Mouse (Mus musculus) megakaryocyte, embryonic 14.5 days (primary cell): ENCODE data around the gene Onecut1. TPM values are rescaled to one million over a fixed set of nuclear protein-coding genes. Genes with fewer than 3 reads are reported as not detected.

Experiments
- H3K27me3 ChIP-seq: replicated peaks from 2 replicates; pipeline ENCODE3; 2012; ENCODE audit warnings: inconsistent platforms
- H3K36me3 ChIP-seq: replicated peaks from 2 replicates; pipeline ENCODE3; 2012; ENCODE audit warnings: low read length, inconsistent platforms, mixed read lengths
- H3K4me1 ChIP-seq: 2 replicates; pipeline ENCODE4 v1.6.1; 2012; ENCODE audit warnings: inconsistent platforms
- H3K4me3 ChIP-seq: replicated peaks from 2 replicates; pipeline ENCODE3; 2012; ENCODE audit warnings: moderate library complexity, mild to moderate bottlenecking, inconsistent platforms
- H3K9me3 ChIP-seq: 2 replicates; pipeline ENCODE4 v1.6.1; 2012; ENCODE audit warnings: inconsistent platforms
- FLI1 ChIP-seq: IDR thresholded peaks from 2 replicates; pipeline ENCODE4 v1.6.1; 2012; ENCODE audit warnings: low read length, inconsistent platforms, mixed read lengths
- GATA1 ChIP-seq: IDR thresholded peaks from 3 replicates; pipeline ENCODE4 v1.6.1; 2012; ENCODE audit warnings: mixed read lengths, low read length, inconsistent platforms, borderline replicate concordance
- polyA plus RNA-seq: library from polyadenylated mRNA; stranded (reverse); fragments of >175 nt; gene quantifications from 2 replicates; pipeline ENCODE4 v1.2.3, GENCODE M21; 2012; ENCODE audit warnings: low replicate concordance; ENCODE audit not compliant: insufficient read depth

The Onecut1 gene
- polyA plus RNA-seq, 1 experiment, result not detected

GRCm38 (mm10) chr9:74849979-74850780, 11.5 kb upstream of the Onecut1 start:
- Histone ChIP-seq H3K4me1 (peaks cover 14% of the 10 kb centered on the region), H3K4me3 (no peak overlapping the region), H3K9me3 (peaks cover 12% of the 10 kb centered on the region; the same call in 1 of the 2 replicates), H3K27me3 (peaks cover 94% of the 10 kb centered on the region), H3K36me3 (no peaks in the 10 kb centered on the region)
- TF ChIP-seq FLI1 (no peak), GATA1 (no peak)

GRCm38 (mm10) chr9:74850781-74851145, 11.0 kb upstream of the Onecut1 start:
- Histone ChIP-seq H3K4me3 (no peak overlapping the region), H3K9me3 (peaks cover 12% of the 10 kb centered on the region; the same call in 1 of the 2 replicates), H3K4me1 (peaks cover 14% of the 10 kb centered on the region), H3K36me3 (no peaks in the 10 kb centered on the region), H3K27me3 (peaks cover 96% of the 10 kb centered on the region)
- TF ChIP-seq GATA1 (no peak), FLI1 (no peak)

GRCm38 (mm10) chr9:74851601-74852000, 10.1 kb upstream of the Onecut1 start:
- Histone ChIP-seq H3K27me3 (peaks cover 96% of the 10 kb centered on the region), H3K4me3 (no peak overlapping the region), H3K4me1 (peaks cover 14% of the 10 kb centered on the region), H3K9me3 (peaks cover 12% of the 10 kb centered on the region; the same call in 1 of the 2 replicates), H3K36me3 (no peaks in the 10 kb centered on the region)
- TF ChIP-seq FLI1, result no peak
- no peak for TF ChIP-seq GATA1

- H3K27me3 ChIP-seq, result peaks cover 96% of the 10 kb centered on the region
- H3K4me1 ChIP-seq, result peaks cover 14% of the 10 kb centered on the region
- H3K9me3 ChIP-seq, result peaks cover 5% of the 10 kb centered on the region; the same call in 1 of the 2 replicates
- TF ChIP-seq GATA1, result no peak
- no peak for TF ChIP-seq FLI1
- H3K36me3 ChIP-seq, result no peaks in the 10 kb centered on the region
- no peak overlapping the region for H3K4me3 ChIP-seq
Measured at GRCm38 (mm10) chr9:74852361-74852760, 9.4 kb upstream of the Onecut1 start.

GRCm38 (mm10) chr9:74853191-74854072, 8.3 kb upstream of the Onecut1 start:
- Histone ChIP-seq H3K36me3 (no peaks in the 10 kb centered on the region), H3K4me3 (no peak overlapping the region), H3K27me3 (peaks cover 97% of the 10 kb centered on the region), H3K9me3 (peaks cover 5% of the 10 kb centered on the region; the same call in 1 of the 2 replicates), H3K4me1 (peaks cover 10% of the 10 kb centered on the region)
- TF ChIP-seq GATA1, result no peak
- TF ChIP-seq FLI1, result no peak

- Histone ChIP-seq H3K4me3 (no peak overlapping the region), H3K4me1 (peaks cover 3% of the 10 kb centered on the region), H3K9me3 (peaks cover 5% of the 10 kb centered on the region; the same call in 1 of the 2 replicates), H3K27me3 (peaks cover 97% of the 10 kb centered on the region), H3K36me3 (no peaks in the 10 kb centered on the region)
- TF ChIP-seq GATA1 (no peak), FLI1 (no peak)
Measured at GRCm38 (mm10) chr9:74854073-74854591, 7.6 kb upstream of the Onecut1 start.

GRCm38 (mm10) chr9:74855446-74855845, 6.3 kb upstream of the Onecut1 start:
- H3K4me1 ChIP-seq, result no peaks in the 10 kb centered on the region; the same call in 1 of the 2 replicates
- TF ChIP-seq FLI1 (no peak), GATA1 (no peak)
- peaks cover 5% of the 10 kb centered on the region; the same call in 1 of the 2 replicates for H3K9me3 ChIP-seq
- H3K27me3 ChIP-seq, result peaks cover 97% of the 10 kb centered on the region
- no peaks in the 10 kb centered on the region for H3K36me3 ChIP-seq
- H3K4me3 ChIP-seq, result no peak overlapping the region

- no peak for TF ChIP-seq GATA1
- no peak for TF ChIP-seq FLI1
- Histone ChIP-seq H3K4me3 (no peak overlapping the region), H3K4me1 (peaks cover 11% of the 10 kb centered on the region), H3K36me3 (no peaks in the 10 kb centered on the region), H3K9me3 (peaks cover 5% of the 10 kb centered on the region; the same call in 1 of the 2 replicates), H3K27me3 (peaks cover 97% of the 10 kb centered on the region)
Measured at GRCm38 (mm10) chr9:74856578-74857507, 4.9 kb upstream of the Onecut1 start.

- Histone ChIP-seq H3K27me3 (peaks cover 97% of the 10 kb centered on the region), H3K4me1 (peaks cover 17% of the 10 kb centered on the region), H3K9me3 (peaks cover 5% of the 10 kb centered on the region; the same call in 1 of the 2 replicates), H3K4me3 (no peak overlapping the region), H3K36me3 (no peaks in the 10 kb centered on the region)
- TF ChIP-seq FLI1 (no peak), GATA1 (no peak)
Measured at GRCm38 (mm10) chr9:74857508-74857840, 4.2 kb upstream of the Onecut1 start.
